10 mouse cellular contexts compared by ENCODE assay signal in genomic region chr5:150597088-150597487, GRCm38 (mm10). TPM values are rescaled to one million over a fixed set of nuclear protein-coding genes. Genes with fewer than 3 reads are reported as not detected.
A peak's percentile ranks its signal among the peaks of the same experiment; 100 is the strongest.
DNase-seq lines count a peak whose midpoint lies in the region; ATAC-seq and TF ChIP-seq lines count a peak whose summit lies in the region.
"Had no signal": no experiment of that assay in that cellular context is flagged by ENCODE, and none has a peak within 500 bp of the region (broad histone marks: within the 10 kb centered on the region; RNA-seq: fewer than 3 reads in every experiment).

Gene N4bp2l1 (minus strand): TSS chr5:150597188.

- H3K27me3 ChIP-seq in hindbrain, embryonic 16.5 days (replicated peaks; ENCODE audit: control insufficient read depth, insufficient read depth, low read length): no peaks in the 10 kb centered on the region
- H3K27me3 ChIP-seq in hindbrain, embryonic 13.5 days: peaks cover 46% of the 10 kb centered on the region
- H3K27me3 ChIP-seq in forebrain, embryonic 10.5 days (ENCODE audit: poor library complexity, severe bottlenecking): peaks cover 56% of the 10 kb centered on the region

- no peak for TF ChIP-seq CTCF in bone marrow macrophage, adult 2 months (IDR thresholded peaks at IDR 0.05; ENCODE audit: low read depth, low read length)

- intact Hi-C loops in left cerebral cortex, postnatal 4 days (cut with DNase I): no loop called here
- intact Hi-C loops in heart, postnatal 25 days (cut with DNase I): no loop called here

- H3K36me3 ChIP-seq in hindbrain, embryonic 16.5 days (ENCODE audit: control insufficient read depth, insufficient read depth, low read length): no peaks in the 10 kb centered on the region
- peaks cover 6% of the 10 kb centered on the region; the same call in 1 of the 2 replicates for H3K36me3 ChIP-seq in hindbrain, embryonic 13.5 days
- H3K36me3 ChIP-seq in forebrain, embryonic 10.5 days (replicated peaks): no peaks in the 10 kb centered on the region
- H3K36me3 ChIP-seq: limb, embryonic 15.5 days had no signal

- TF ChIP-seq POLR2A in bone marrow macrophage, adult 2 months (IDR thresholded peaks at IDR 0.05; ENCODE audit: borderline replicate concordance, low read depth, low read length): no peak

- 83% methylated on average over 7 of the region's 7 CpGs for WGBS in hindbrain, embryonic 16.5 days
- 88% methylated on average over 7 of the region's 7 CpGs for WGBS in hindbrain, embryonic 13.5 days
- WGBS in forebrain, embryonic 10.5 days: 83% methylated on average over 7 of the region's 7 CpGs

- H3K9me3 ChIP-seq in hindbrain, embryonic 16.5 days (ENCODE audit: control insufficient read depth, low read length): no peaks in the 10 kb centered on the region
- H3K9me3 ChIP-seq in hindbrain, embryonic 13.5 days: no peaks in the 10 kb centered on the region
- no peaks in the 10 kb centered on the region for H3K9me3 ChIP-seq in forebrain, embryonic 10.5 days
- H3K9me3 ChIP-seq: limb, embryonic 15.5 days had no signal

- no peak within 1 kb of the TSS for H3K4me2 ChIP-seq in hindbrain, embryonic 16.5 days (ENCODE audit: low read length)
- no peak within 1 kb of the TSS for H3K4me2 ChIP-seq in hindbrain, embryonic 13.5 days
- H3K4me2 ChIP-seq: limb, embryonic 15.5 days had no signal

- no peak within 1 kb of the TSS for H3K9ac ChIP-seq in hindbrain, embryonic 16.5 days (ENCODE audit: low read depth, low read length)
- H3K9ac ChIP-seq in hindbrain, embryonic 13.5 days: no peak within 1 kb of the TSS
- H3K9ac ChIP-seq: limb, embryonic 15.5 days had no signal

- H3K4me3 ChIP-seq in hindbrain, embryonic 16.5 days (ENCODE audit: low read length): no peak within 1 kb of the TSS
- H3K4me3 ChIP-seq in hindbrain, embryonic 13.5 days: no peak within 1 kb of the TSS
- no peak within 1 kb of the TSS for H3K4me3 ChIP-seq in bone marrow macrophage, adult 2 months (ENCODE audit: insufficient read depth, low read length)
- no peak within 1 kb of the TSS for H3K4me3 ChIP-seq in forebrain, embryonic 10.5 days
- H3K4me3 ChIP-seq: erythroblast, embryonic 14.5 days; limb, embryonic 15.5 days had no signal

- H3K27ac ChIP-seq in hindbrain, embryonic 16.5 days (ENCODE audit: low read depth, low read length): no peak within 1 kb of the TSS
- no peak within 1 kb of the TSS for H3K27ac ChIP-seq in hindbrain, embryonic 13.5 days
- peak within 1 kb of the TSS; percentile 39 for H3K27ac ChIP-seq in bone marrow macrophage, adult 2 months (ENCODE audit: insufficient read depth, low read depth, low read length)
- H3K27ac ChIP-seq in forebrain, embryonic 10.5 days: no peak within 1 kb of the TSS
- H3K27ac ChIP-seq: limb, embryonic 15.5 days had no signal

- ATAC-seq in hindbrain, embryonic 16.5 days: no peak
- ATAC-seq in hindbrain, embryonic 13.5 days (ENCODE audit: low FRiP score): no peak
- no peak for ATAC-seq in CD4-positive, CD25-positive, alpha-beta regulatory T cell, adult 4 months

- H3K4me1 ChIP-seq in hindbrain, embryonic 16.5 days (ENCODE audit: control insufficient read depth, insufficient read depth, low read depth, low read length): peaks cover 20% of the 10 kb centered on the region
- H3K4me1 ChIP-seq in hindbrain, embryonic 13.5 days (replicated peaks): peaks cover 31% of the 10 kb centered on the region
- peaks cover 34% of the 10 kb centered on the region for H3K4me1 ChIP-seq in bone marrow macrophage, adult 2 months (ENCODE audit: control insufficient read depth, insufficient read depth, low read length)
- H3K4me1 ChIP-seq in forebrain, embryonic 10.5 days: peaks cover 57% of the 10 kb centered on the region

- DNase-seq in left cerebral cortex, postnatal 4 days: no peak
- no peak for DNase-seq in heart, postnatal 25 days (ENCODE audit: low spot score)
- DNase-seq in cerebellum, postnatal 14 days: no peak
- no peak for DNase-seq in forebrain, embryonic 10.5 days (ENCODE audit: extremely low spot score, low spot score)

RNA-seq across cellular contexts. Expression of gene N4bp2l1, which starts in this region (rescaled TPM):
- 18.6 and 20.0 TPM in 2 replicates for polyA plus RNA-seq in hindbrain, embryonic 16.5 days (2015; fragmentation: Nextera tagmentation; extraction: Ambion mirVana)
- polyA plus RNA-seq in hindbrain, embryonic 13.5 days (2015; fragmentation: Nextera tagmentation; extraction: Ambion mirVana): 7.7 and 8.6 TPM in 2 replicates
- polyA plus RNA-seq in CD4-positive, CD25-positive, alpha-beta regulatory T cell, adult 4 months (2017; shearing (Covaris generic)): 10 to 100 TPM; 59.7 to 60.2 TPM
- 112 and 121 TPM in 2 replicates for polyA plus RNA-seq in bone marrow macrophage, adult 2 months (2012; ENCODE audit: insufficient read depth, insufficient read length, missing spikeins)
- 10 to 100 TPM; 18.9 to 20.8 TPM for total RNA-seq in left cerebral cortex, postnatal 4 days (2021)
- total RNA-seq in heart, postnatal 25 days (2021): 1 to 10 TPM; 3.1 TPM
- polyA plus RNA-seq in forebrain, embryonic 10.5 days (2016; fragmentation: Nextera tagmentation; extraction: Ambion mirVana): 2.6 and 3.0 TPM in 2 replicates

Comparison
In these comparisons a context has a peak if more than half of its experiments do, and no peak if none do; other contexts are left out.
1. RNA of gene N4bp2l1 (total RNA-seq): 18.9 to 20.8 TPM in left cerebral cortex, postnatal 4 days; 3.1 TPM in heart, postnatal 25 days; every median in the first group is over 4 times any median in the second.